Mouse (Mus musculus): ENCODE data around the gene Hmcn1.

DNA sequence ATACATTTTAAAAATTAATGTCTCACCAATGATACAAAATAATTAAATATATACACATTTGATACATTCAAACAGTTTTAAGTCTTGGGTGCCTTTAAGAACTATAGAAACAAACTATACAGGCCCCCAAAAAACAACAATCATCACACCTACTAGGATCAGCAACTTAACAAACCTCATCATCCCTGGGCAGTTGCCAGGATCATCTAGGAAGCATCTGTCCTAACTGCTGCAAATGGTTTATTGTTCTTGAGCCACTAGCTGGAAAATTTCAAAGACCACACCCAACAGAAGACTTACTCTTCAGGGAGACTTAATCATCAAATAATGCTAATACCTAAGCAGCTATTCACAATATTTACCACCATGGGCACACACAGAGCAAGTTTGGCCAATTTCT, 216.5 kb downstream of the Hmcn1 start:
- no peak for TF ChIP-seq POLR2A (IDR thresholded peaks at IDR 0.05; ENCODE audit: control insufficient read depth in 1 of 2, insufficient read depth in 1 of 2, low read depth in 1 of 2, low read length in 2 of 2, poor library complexity in 1 of 2)
- TF ChIP-seq EP300 (IDR thresholded peaks at IDR 0.05; ENCODE audit: low read depth in 1 of 2, low read length in 2 of 2): no peak
- TF ChIP-seq ZC3H11A (IDR thresholded peaks at IDR 0.05; ENCODE audit: low read depth, low read length): no peak
- no peak for TF ChIP-seq CTCF (IDR thresholded peaks at IDR 0.05 in 2 of 3, conservative IDR thresholded peaks at IDR 0.05 in 1 of 3; ENCODE audit: control insufficient read depth in 1 of 3, insufficient read depth in 1 of 3, low read depth in 2 of 3, low read length in 3 of 3, poor library complexity in 1 of 3, severe bottlenecking in 1 of 3)
- TF ChIP-seq TAL1 (IDR thresholded peaks at IDR 0.05; ENCODE audit: low read length): no peak
